Mouse (Mus musculus) liver, embryonic 11.5 days (tissue): ENCODE measurements around the gene Zmynd15. TPM values are rescaled to one million over a fixed set of nuclear protein-coding genes. Genes with fewer than 3 reads are reported as not detected.

ENCODE experiments used
- ATAC-seq: fragments of 200-750 bp; cut with Nextera tagmentation; replicated peaks from 2 replicates; pipeline ENCODE4 v1.8.0; 2017; ENCODE audit warnings: moderate number of reproducible peaks, mild to moderate bottlenecking, moderate TSS enrichment, moderate library complexity; ENCODE audit not compliant: low FRiP score
- DNase-seq: peaks from one replicate; pipeline ENCODE4 v3.0.0-alpha.2; 2017; ENCODE audit warnings: low spot score
- H3K27ac ChIP-seq: fragments of 300-500 bp; sonication (generic); 2 replicates; pipeline ENCODE4 v1.5.1; 2014; ENCODE audit warnings: mild to moderate bottlenecking, low read depth, low read length, control low read depth
- H3K27me3 ChIP-seq: fragments of 300-500 bp; sonication (generic); replicated peaks from 2 replicates; pipeline ENCODE4 v1.6.1; 2014; ENCODE audit warnings: low read length, mixed read lengths; ENCODE audit not compliant: control insufficient read depth, insufficient read depth
- H3K36me3 ChIP-seq: fragments of 300-500 bp; sonication (generic); 2 replicates; pipeline ENCODE4 v1.6.1; 2014; ENCODE audit warnings: mild to moderate bottlenecking, low read length, moderate library complexity, mixed read lengths; ENCODE audit not compliant: control insufficient read depth, insufficient read depth
- H3K4me1 ChIP-seq: fragments of 300-500 bp; sonication (generic); replicated peaks from 2 replicates; pipeline ENCODE4 v1.6.1; 2014; ENCODE audit warnings: low read length, mixed read lengths; ENCODE audit not compliant: control insufficient read depth, insufficient read depth
- H3K4me2 ChIP-seq: fragments of 300-500 bp; sonication (generic); 2 replicates; pipeline ENCODE4 v1.6.1; 2014; ENCODE audit warnings: mild to moderate bottlenecking, control low read depth, moderate library complexity
- H3K4me3 ChIP-seq: fragments of 300-500 bp; sonication (generic); 2 replicates; pipeline ENCODE4 v1.5.1; 2014; ENCODE audit warnings: low read depth, low read length, control low read depth
- H3K9ac ChIP-seq: fragments of 300-500 bp; sonication (generic); 2 replicates; pipeline ENCODE4 v1.6.1; 2014; ENCODE audit warnings: low read depth, low read length, control low read depth
- H3K9me3 ChIP-seq: fragments of 300-500 bp; sonication (generic); 2 replicates; pipeline ENCODE4 v1.6.1; 2016; ENCODE audit warnings: low read length, inconsistent platforms, mixed read lengths; ENCODE audit not compliant: control insufficient read depth
- WGBS: fragments of 180-500 bp; shearing (Covaris S2); extraction: QIAGEN DNeasy Blood & Tissue Kit; methylation state at CpG from one replicate; pipeline ENCODE4 v1.1.7; 2014; 5-methylcytosine and 5-hydroxymethylcytosine counted together
- polyA plus RNA-seq: library from polyadenylated mRNA; unstranded; fragments of >200 nt; fragmentation: Nextera tagmentation; extraction: Ambion mirVana; gene quantifications from 2 replicates; pipeline ENCODE4 v1.2.1, GENCODE M21; 2014

Gene Zmynd15
- polyA plus RNA-seq, 1 experiment from 2014 or later = 0.19 TPM

GRCm38 (mm10) chr11:70453261-70454044 lies 5.8 kb upstream of the Zmynd15 start:
- Histone ChIP-seq H3K27me3 (peaks cover 1% of the 10 kb centered on the region), H3K4me3 (no peak overlapping the region), H3K4me1 (peaks cover 12% of the 10 kb centered on the region; the same call in 1 of the 2 replicates), H3K36me3 (0 out of 2 replicates have a peak, but pooled peaks cover 2% of the 10 kb centered on the region), H3K9me3 (no peaks in the 10 kb centered on the region), H3K27ac (no peak overlapping the region), H3K9ac (no peak overlapping the region), H3K4me2 (no peak overlapping the region)
- DNase-seq (no peak), ATAC-seq (no peak)
- 80% methylated on average over 9 of the region's 9 CpGs for WGBS

GRCm38 (mm10) chr11:70459601-70460101 lies 418 bp downstream of the Zmynd15 start, which contains the start of gene Cxcl16:
TSS of gene Cxcl16 (minus strand) at chr11:70459984.
- peak within 1 kb of the TSS; percentile 17; the same call in 1 of the 2 replicates for H3K9ac ChIP-seq
- ATAC-seq (no peak), DNase-seq (no peak)
- WGBS = 2% methylated on average over 30 of the region's 30 CpGs
- H3K9me3 ChIP-seq = no peaks in the 10 kb centered on the region; the same call in 1 of the 2 replicates
- H3K27ac ChIP-seq = no peak within 1 kb of the TSS
- H3K27me3 ChIP-seq = peaks cover 54% of the 10 kb centered on the region
- H3K4me2 ChIP-seq = peak within 1 kb of the TSS; percentile 69
- H3K4me3 ChIP-seq = peak within 1 kb of the TSS; percentile 47
- no peaks in the 10 kb centered on the region for H3K36me3 ChIP-seq
- peaks cover 2% of the 10 kb centered on the region; the same call in 1 of the 2 replicates for H3K4me1 ChIP-seq

- no peak for ATAC-seq
- Histone ChIP-seq H3K36me3 (no peaks in the 10 kb centered on the region), H3K9ac (no peak overlapping the region), H3K4me2 (no peak overlapping the region), H3K9me3 (no peaks in the 10 kb centered on the region; the same call in 1 of the 2 replicates), H3K27ac (no peak overlapping the region), H3K4me1 (peaks cover 2% of the 10 kb centered on the region; the same call in 1 of the 2 replicates), H3K4me3 (no peak overlapping the region), H3K27me3 (peaks cover 67% of the 10 kb centered on the region)
- WGBS = 76% methylated on average over 5 of the region's 5 CpGs
- DNase-seq = no peak
Observed at GRCm38 (mm10) chr11:70463970-70464369, 4.7 kb downstream of the Zmynd15 start.

- no peak overlapping the region for H3K27ac ChIP-seq
- ATAC-seq = no peak
Observed at GRCm38 (mm10) chr11:70465211-70465610, 6.0 kb downstream of the Zmynd15 start.

GRCm38 (mm10) chr11:70465824-70466223 lies 6.6 kb downstream of the Zmynd15 start:
- DNase-seq = no peak
- no peaks in the 10 kb centered on the region for H3K4me1 ChIP-seq
- no peak overlapping the region for H3K9ac ChIP-seq
- peak overlapping the region; percentile 44 for H3K4me2 ChIP-seq
- H3K27me3 ChIP-seq = peaks cover 48% of the 10 kb centered on the region
- peak overlapping the region; percentile 14; the same call in 1 of the 2 replicates for H3K4me3 ChIP-seq
- no peak overlapping the region for H3K27ac ChIP-seq
- 33% methylated on average over 23 of the region's 23 CpGs for WGBS
- no peak for ATAC-seq
- H3K36me3 ChIP-seq = no peaks in the 10 kb centered on the region
- no peaks in the 10 kb centered on the region; the same call in 1 of the 2 replicates for H3K9me3 ChIP-seq

More at GRCm38 (mm10) chr11:70465211-70465610, 6.0 kb downstream of the Zmynd15 start:
- Histone ChIP-seq H3K9me3 (no peaks in the 10 kb centered on the region; the same call in 1 of the 2 replicates), H3K4me1 (no peaks in the 10 kb centered on the region), H3K36me3 (no peaks in the 10 kb centered on the region), H3K27me3 (peaks cover 55% of the 10 kb centered on the region), H3K4me2 (peak overlapping the region; percentile 44), H3K4me3 (no peak overlapping the region), H3K9ac (no peak overlapping the region)
- no peak for DNase-seq
- WGBS = 25% methylated on average over 16 of the region's 16 CpGs

- Histone ChIP-seq H3K4me1 (no peaks in the 10 kb centered on the region), H3K9ac (no peak overlapping the region), H3K4me2 (no peak overlapping the region), H3K27ac (no peak overlapping the region), H3K36me3 (no peaks in the 10 kb centered on the region), H3K27me3 (peaks cover 34% of the 10 kb centered on the region), H3K4me3 (no peak overlapping the region), H3K9me3 (no peaks in the 10 kb centered on the region)
- DNase-seq (no peak), ATAC-seq (no peak)
- 50% methylated on average over 5 of the region's 5 CpGs for WGBS
Observed at GRCm38 (mm10) chr11:70467902-70468619, 8.8 kb downstream of the Zmynd15 start.

- no peak for DNase-seq
- 71% methylated on average over 3 of the region's 3 CpGs for WGBS
- Histone ChIP-seq H3K36me3 (no peaks in the 10 kb centered on the region), H3K4me1 (0 out of 2 replicates have a peak, but pooled peaks cover 2% of the 10 kb centered on the region), H3K4me2 (no peak overlapping the region), H3K27me3 (peaks cover 19% of the 10 kb centered on the region), H3K9me3 (no peaks in the 10 kb centered on the region), H3K9ac (no peak overlapping the region), H3K27ac (no peak overlapping the region), H3K4me3 (no peak overlapping the region)
- no peak for ATAC-seq
Observed at GRCm38 (mm10) chr11:70469764-70470163, 10.5 kb downstream of the Zmynd15 start.

- H3K27ac ChIP-seq = no peak overlapping the region
- ATAC-seq (no peak), DNase-seq (no peak)
- no peak overlapping the region for H3K4me3 ChIP-seq
- H3K9ac ChIP-seq = no peak overlapping the region
- H3K27me3 ChIP-seq = no peaks in the 10 kb centered on the region
- 0 out of 2 replicates have a peak, but pooled peaks cover 2% of the 10 kb centered on the region for H3K4me1 ChIP-seq
- no peak overlapping the region for H3K4me2 ChIP-seq
- H3K36me3 ChIP-seq = no peaks in the 10 kb centered on the region
- H3K9me3 ChIP-seq = no peaks in the 10 kb centered on the region
Observed at GRCm38 (mm10) chr11:70472716-70473115, 13.5 kb downstream of the Zmynd15 start.
